Mouse (Mus musculus): Measurements from ENCODE around the gene 2010111I01Rik.

- TF ChIP-seq POLR2A (IDR thresholded peaks at IDR 0.05; ENCODE audit: insufficient read length, low read depth) = no peak
- no peak for TF ChIP-seq POLR2AphosphoS2 (IDR thresholded peaks at IDR 0.05; ENCODE audit: insufficient read length, low read depth)
- no peak for TF ChIP-seq USF1 (IDR thresholded peaks at IDR 0.05; ENCODE audit: low read depth)
- no peak for TF ChIP-seq MYOG (IDR thresholded peaks at IDR 0.05; ENCODE audit: control insufficient read depth in 1 of 3, insufficient read depth in 1 of 3, insufficient read length in 2 of 3, low read depth in 2 of 3)
- TF ChIP-seq MAX (IDR thresholded peaks at IDR 0.05; ENCODE audit: low read depth) = no peak
- no peak for TF ChIP-seq TCF12 (IDR thresholded peaks at IDR 0.05; ENCODE audit: insufficient read depth, poor library complexity, severe bottlenecking)
- TF ChIP-seq TCF3 (IDR thresholded peaks at IDR 0.05; ENCODE audit: insufficient read length, low read depth) = no peak
- TF ChIP-seq E2F4 (IDR thresholded peaks at IDR 0.05; ENCODE audit: insufficient read depth) = no peak
- no peak for TF ChIP-seq MYOD1 (IDR thresholded peaks at IDR 0.05; ENCODE audit: control insufficient read depth in 1 of 3, insufficient read length in 2 of 3, low read depth in 2 of 3)
- TF ChIP-seq CEBPB (IDR thresholded peaks at IDR 0.05; ENCODE audit: insufficient read depth, poor library complexity, severe bottlenecking) = no peak
These were observed 358.8 kb downstream of the 2010111I01Rik start for GRCm38 (mm10) chr13:63323286-63324075.
